Mouse (Mus musculus) stomach, postnatal 0 days (tissue): ENCODE measurements at regions not wholly inside any gene's neighbourhood (a gene's known extent, or its start where the extent isn't known, plus 50 kb on each side); places are given as distances from the start of the nearest gene placed in this dataset.

Source experiments
- CTCF ChIP-seq: IDR thresholded peaks from 2 replicates; pipeline ENCODE4 v1.5.1; 2016; ENCODE audit warnings: antibody characterized with exemption, low read depth, mild to moderate bottlenecking, moderate library complexity
- EP300 ChIP-seq: optimal IDR thresholded peaks from 2 replicates; pipeline ENCODE3; 2016; ENCODE audit warnings: antibody characterized with exemption

GRCm38 (mm10) chr4:40374213-40374612 lies 95.0 kb upstream of the Ndufb6 start:
- TF ChIP-seq CTCF (no peak), EP300 (no peak)
